Mouse (Mus musculus) embryonic facial prominence, embryonic 11.5 days (tissue): ENCODE measurements at regions not wholly inside any gene's neighbourhood (a gene's known extent, or its start where the extent isn't known, plus 50 kb on each side); places are given as distances from the start of the nearest gene placed in this dataset.

ENCODE experiments used
- ATAC-seq: fragments of 200-750 bp; cut with Nextera tagmentation; replicated peaks from 2 replicates; pipeline ENCODE4 v1.8.0; 2017; ENCODE audit warnings: low read depth; ENCODE audit not compliant: insufficient number of reproducible peaks, low FRiP score, low TSS enrichment
- DNase-seq: peaks from one replicate; pipeline ENCODE4 v3.0.0-alpha.2; 2015; ENCODE audit warnings: low spot score
- H3K27ac ChIP-seq: fragments of 300-500 bp; sonication (generic); replicated peaks from 2 replicates; pipeline ENCODE4 v1.5.1; 2014; ENCODE audit warnings: mild to moderate bottlenecking, low read depth, low read length, control low read depth
- H3K27me3 ChIP-seq: fragments of 300-500 bp; sonication (generic); 2 replicates; pipeline ENCODE4 v1.6.1; 2014; ENCODE audit warnings: mild to moderate bottlenecking, low read length, moderate library complexity, mixed read lengths; ENCODE audit not compliant: control insufficient read depth, insufficient read depth
- H3K36me3 ChIP-seq: fragments of 300-500 bp; sonication (generic); replicated peaks from 2 replicates; pipeline ENCODE4 v1.6.1; 2014; ENCODE audit warnings: low read depth, mild to moderate bottlenecking, low read length, moderate library complexity, mixed read lengths; ENCODE audit not compliant: control insufficient read depth, insufficient read depth
- H3K4me1 ChIP-seq: fragments of 300-500 bp; sonication (generic); 2 replicates; pipeline ENCODE4 v1.6.1; 2014; ENCODE audit warnings: low read length, mixed read lengths; ENCODE audit not compliant: control insufficient read depth, insufficient read depth
- H3K4me2 ChIP-seq: fragments of 300-500 bp; sonication (generic); 2 replicates; pipeline ENCODE4 v1.6.1; 2014; ENCODE audit warnings: low read depth, mild to moderate bottlenecking, control low read depth, low read length, moderate library complexity
- H3K4me3 ChIP-seq: fragments of 300-500 bp; sonication (generic); 2 replicates; pipeline ENCODE4 v1.5.1; 2014; ENCODE audit warnings: low read depth, low read length, control low read depth
- H3K9ac ChIP-seq: fragments of 300-500 bp; sonication (generic); replicated peaks from 2 replicates; pipeline ENCODE4 v1.6.1; 2014; ENCODE audit warnings: mild to moderate bottlenecking, control low read depth, low read length
- H3K9me3 ChIP-seq: fragments of 300-500 bp; sonication (generic); replicated peaks from 2 replicates; pipeline ENCODE4 v1.6.1; 2016; ENCODE audit warnings: mild to moderate bottlenecking, low read length, inconsistent platforms, mixed read lengths; ENCODE audit not compliant: control insufficient read depth
- WGBS: fragments of 180-500 bp; shearing (Covaris S2); extraction: QIAGEN DNeasy Blood & Tissue Kit; methylation state at CpG from one replicate; pipeline ENCODE4 v1.1.7; 2014; 5-methylcytosine and 5-hydroxymethylcytosine counted together

GRCm38 (mm10) chr17:65193341-65193740, 347.2 kb downstream of the Tmem232 start:
- Histone ChIP-seq H3K9me3 (no peaks in the 10 kb centered on the region), H3K27me3 (no peaks in the 10 kb centered on the region)
- no peak for DNase-seq

GRCm38 (mm10) chr17:65192432-65193059, 348.0 kb downstream of the Tmem232 start:
- Histone ChIP-seq H3K4me1 (no peaks in the 10 kb centered on the region), H3K9ac (no peak overlapping the region), H3K9me3 (no peaks in the 10 kb centered on the region), H3K4me2 (no peak overlapping the region), H3K27ac (no peak overlapping the region), H3K27me3 (no peaks in the 10 kb centered on the region), H3K36me3 (no peaks in the 10 kb centered on the region), H3K4me3 (no peak overlapping the region)
- DNase-seq, result no peak
- no peak for ATAC-seq
- 87% methylated on average over 12 of the region's 12 CpGs for WGBS

More at GRCm38 (mm10) chr17:65193341-65193740, 347.2 kb downstream of the Tmem232 start:
- Histone ChIP-seq H3K9ac (no peak overlapping the region), H3K27ac (no peak overlapping the region), H3K4me2 (no peak overlapping the region), H3K4me3 (no peak overlapping the region), H3K36me3 (no peaks in the 10 kb centered on the region), H3K4me1 (no peaks in the 10 kb centered on the region)
- 82% methylated on average over 2 of the region's 2 CpGs for WGBS
- ATAC-seq, result no peak

- no peaks in the 10 kb centered on the region for H3K36me3 ChIP-seq
- H3K4me1 ChIP-seq, result no peaks in the 10 kb centered on the region
- H3K27ac ChIP-seq, result no peak overlapping the region
- H3K4me3 ChIP-seq, result no peak overlapping the region
- no peaks in the 10 kb centered on the region for H3K9me3 ChIP-seq
- DNase-seq, result no peak
- 72% methylated on average over 12 of the region's 12 CpGs for WGBS
- no peak overlapping the region for H3K9ac ChIP-seq
- ATAC-seq, result no peak
- no peak overlapping the region for H3K4me2 ChIP-seq
- H3K27me3 ChIP-seq, result no peaks in the 10 kb centered on the region
These were observed 349.6 kb downstream of the Tmem232 start for GRCm38 (mm10) chr17:65190839-65191591.

GRCm38 (mm10) chr17:65181164-65181563, 345.3 kb upstream of the 4930583I09Rik start:
- no peak for ATAC-seq
- no peak overlapping the region for H3K4me2 ChIP-seq
- no peak overlapping the region for H3K4me3 ChIP-seq
- no peaks in the 10 kb centered on the region for H3K36me3 ChIP-seq
- H3K4me1 ChIP-seq, result no peaks in the 10 kb centered on the region
- no peaks in the 10 kb centered on the region for H3K9me3 ChIP-seq
- H3K27ac ChIP-seq, result no peak overlapping the region
- H3K9ac ChIP-seq, result no peak overlapping the region
- no peak for DNase-seq
- H3K27me3 ChIP-seq, result no peaks in the 10 kb centered on the region
- WGBS, result 81% methylated on average over 4 of the region's 4 CpGs

- Histone ChIP-seq H3K27me3 (no peaks in the 10 kb centered on the region), H3K9me3 (no peaks in the 10 kb centered on the region), H3K4me1 (no peaks in the 10 kb centered on the region), H3K36me3 (no peaks in the 10 kb centered on the region), H3K27ac (no peak overlapping the region), H3K9ac (no peak overlapping the region), H3K4me3 (no peak overlapping the region), H3K4me2 (no peak overlapping the region)
- no peak for DNase-seq
- no peak for ATAC-seq
- WGBS, result 71% methylated on average over 4 of the region's 4 CpGs
These were observed 339.9 kb upstream of the 4930583I09Rik start for GRCm38 (mm10) chr17:65175770-65176169.

- H3K9me3 ChIP-seq, result no peaks in the 10 kb centered on the region
- H3K4me1 ChIP-seq, result no peaks in the 10 kb centered on the region
- WGBS, result 90% methylated on average over 6 of the region's 6 CpGs
- no peaks in the 10 kb centered on the region for H3K36me3 ChIP-seq
- H3K9ac ChIP-seq, result no peak overlapping the region
- no peaks in the 10 kb centered on the region for H3K27me3 ChIP-seq
- H3K4me2 ChIP-seq, result no peak overlapping the region
- ATAC-seq, result no peak
- DNase-seq, result no peak
- no peak overlapping the region for H3K27ac ChIP-seq
- H3K4me3 ChIP-seq, result no peak overlapping the region
These were observed 338.2 kb upstream of the 4930583I09Rik start for GRCm38 (mm10) chr17:65174114-65174513.

GRCm38 (mm10) chr17:65173236-65173635, 337.4 kb upstream of the 4930583I09Rik start:
- ATAC-seq, result no peak
- Histone ChIP-seq H3K4me2 (no peak overlapping the region), H3K4me3 (no peak overlapping the region), H3K27ac (no peak overlapping the region), H3K9me3 (no peaks in the 10 kb centered on the region), H3K36me3 (no peaks in the 10 kb centered on the region), H3K9ac (no peak overlapping the region), H3K27me3 (no peaks in the 10 kb centered on the region), H3K4me1 (no peaks in the 10 kb centered on the region)
- DNase-seq, result no peak
- 93% methylated on average over 3 of the region's 3 CpGs for whole genome bisulfite sequencing

- no peaks in the 10 kb centered on the region for H3K27me3 ChIP-seq
- no peak overlapping the region for H3K4me2 ChIP-seq
- no peaks in the 10 kb centered on the region for H3K4me1 ChIP-seq
- ATAC-seq, result no peak
- no peaks in the 10 kb centered on the region for H3K9me3 ChIP-seq
- DNase-seq, result no peak
- no peak overlapping the region for H3K4me3 ChIP-seq
- 75% methylated on average over 4 of the region's 4 CpGs for WGBS
- no peak overlapping the region for H3K27ac ChIP-seq
- no peak overlapping the region for H3K9ac ChIP-seq
- no peaks in the 10 kb centered on the region for H3K36me3 ChIP-seq
These were observed 334.8 kb upstream of the 4930583I09Rik start for GRCm38 (mm10) chr17:65170691-65171090.
